Mouse (Mus musculus): ENCODE results near the gene Ext2. TPM values are rescaled to one million over a fixed set of nuclear protein-coding genes. Genes with fewer than 3 reads are reported as not detected.
A peak's percentile ranks its signal among the peaks of the same experiment; 100 is the strongest.

Gene Ext2
- total RNA-seq, 2 experiments from 2014 or later: 50.9 to 52.8 TPM

DNA sequence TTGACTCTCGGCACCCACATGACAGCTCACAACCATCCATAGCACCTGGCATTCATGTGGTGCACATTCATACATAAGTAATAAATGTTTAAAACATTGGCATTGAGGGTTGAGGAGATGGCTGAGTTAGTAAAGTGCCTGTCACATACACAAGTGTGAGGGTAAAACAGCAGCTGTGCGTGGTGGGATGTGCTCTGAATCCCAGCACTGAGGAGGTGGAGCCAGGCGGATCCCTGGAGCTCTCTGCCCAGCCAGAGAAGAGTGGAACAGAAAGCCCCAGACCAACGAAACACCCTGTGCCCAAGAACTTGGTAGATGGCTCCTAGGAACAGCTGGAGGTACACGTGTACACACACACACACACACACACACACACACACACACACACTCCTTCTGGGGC, 156.9 kb downstream of the Ext2 start:
- no peak overlapping the region for H3K4me3 ChIP-seq
- no peak for TF ChIP-seq CTCF (conservative IDR thresholded peaks at IDR 0.05)
- no peak for DNase-seq (ENCODE audit: low spot score in 2 of 2)
- no peak overlapping the region for H3K27ac ChIP-seq

DNA sequence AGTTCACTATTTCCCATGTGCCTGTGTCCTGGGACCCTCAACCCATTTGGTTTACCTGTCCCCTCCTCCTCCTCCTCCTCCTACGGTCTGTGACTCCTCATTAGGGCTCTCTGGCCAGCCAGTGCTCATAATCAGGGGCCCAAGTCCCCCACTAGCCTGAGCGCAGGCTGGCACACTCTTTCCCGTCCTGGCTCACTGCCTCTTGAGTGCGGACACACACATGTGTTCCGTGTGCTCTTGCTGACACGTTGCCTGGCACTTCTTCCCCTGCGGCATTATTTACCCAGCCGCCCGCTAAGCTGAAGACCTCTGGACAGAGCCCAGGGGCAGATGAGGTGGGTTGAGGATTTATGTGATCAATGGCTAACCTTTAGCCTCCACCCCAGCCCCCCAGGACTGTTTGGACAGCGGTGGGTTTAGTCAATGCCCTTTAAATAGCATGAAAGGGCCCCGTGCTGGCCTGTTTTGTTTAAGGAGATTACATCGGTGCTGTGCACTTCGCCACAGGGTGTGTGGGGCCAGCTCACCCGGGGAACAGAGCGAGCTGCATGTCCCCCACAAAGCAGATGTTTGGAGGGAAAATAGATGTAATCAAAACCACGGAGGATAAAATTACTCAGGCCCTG, 160.0 kb downstream of the Ext2 start:
- no peak for TF ChIP-seq CTCF (conservative IDR thresholded peaks at IDR 0.05)
- DNase-seq (ENCODE audit: low spot score in 2 of 2): no peak
- no peak overlapping the region for H3K27ac ChIP-seq
- H3K4me3 ChIP-seq: no peak overlapping the region

DNA sequence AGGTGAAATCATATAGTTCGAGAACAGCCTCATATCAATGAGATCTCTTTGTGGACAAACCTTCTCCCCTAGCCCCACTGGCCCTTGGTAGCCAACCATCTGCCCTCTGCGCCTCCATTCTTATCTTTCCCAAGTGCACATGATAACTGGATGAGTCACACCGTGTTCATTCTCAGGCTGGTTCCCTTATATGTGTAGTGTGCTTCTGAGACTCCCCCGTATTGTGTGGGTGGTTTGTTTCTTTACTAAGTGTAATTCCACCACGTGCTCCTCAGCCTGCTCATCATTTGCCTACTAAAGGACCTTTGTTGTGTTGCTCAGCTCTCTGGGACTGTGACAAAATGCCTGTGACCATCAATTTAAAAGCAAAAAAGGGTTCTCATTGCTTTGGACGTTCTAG, 161.3 kb downstream of the Ext2 start:
- no peak for TF ChIP-seq CTCF (conservative IDR thresholded peaks at IDR 0.05)
- no peak for DNase-seq (ENCODE audit: low spot score in 2 of 2)
- H3K4me3 ChIP-seq: no peak overlapping the region
- no peak overlapping the region for H3K27ac ChIP-seq

DNA sequence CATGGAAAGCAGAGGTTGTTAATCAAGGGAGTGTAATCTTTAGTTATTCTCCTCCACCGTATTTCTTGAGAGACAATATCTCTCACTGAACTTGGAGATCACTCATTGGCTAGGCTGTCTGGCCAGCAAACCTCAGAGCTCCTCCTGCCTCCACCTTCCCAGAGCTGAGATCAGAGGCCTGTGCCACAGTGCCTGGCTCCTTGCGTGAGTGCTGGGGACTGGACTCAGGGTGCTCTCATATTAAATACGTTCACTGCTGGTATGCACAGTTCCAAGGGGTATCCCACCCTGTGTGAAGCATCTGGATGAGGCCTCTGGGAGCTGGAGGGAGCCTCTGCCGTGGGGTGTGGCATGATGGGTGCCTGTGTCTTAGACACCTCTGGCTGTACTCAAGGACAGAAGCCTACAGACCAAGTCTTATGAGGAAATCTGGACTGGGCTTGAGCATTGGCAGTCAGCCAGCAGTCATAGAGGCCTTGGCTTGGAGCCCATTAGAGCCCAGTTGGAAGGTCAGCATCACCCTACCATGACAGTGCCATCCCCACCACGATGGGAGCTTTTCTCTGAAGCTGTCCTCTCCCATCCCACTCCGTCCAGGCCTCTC, 162.6 kb downstream of the Ext2 start:
- Histone ChIP-seq H3K4me3 (no peak overlapping the region), H3K27ac (no peak overlapping the region)
- no peak for TF ChIP-seq CTCF (conservative IDR thresholded peaks at IDR 0.05)
- DNase-seq (ENCODE audit: low spot score in 2 of 2): no peak

DNA sequence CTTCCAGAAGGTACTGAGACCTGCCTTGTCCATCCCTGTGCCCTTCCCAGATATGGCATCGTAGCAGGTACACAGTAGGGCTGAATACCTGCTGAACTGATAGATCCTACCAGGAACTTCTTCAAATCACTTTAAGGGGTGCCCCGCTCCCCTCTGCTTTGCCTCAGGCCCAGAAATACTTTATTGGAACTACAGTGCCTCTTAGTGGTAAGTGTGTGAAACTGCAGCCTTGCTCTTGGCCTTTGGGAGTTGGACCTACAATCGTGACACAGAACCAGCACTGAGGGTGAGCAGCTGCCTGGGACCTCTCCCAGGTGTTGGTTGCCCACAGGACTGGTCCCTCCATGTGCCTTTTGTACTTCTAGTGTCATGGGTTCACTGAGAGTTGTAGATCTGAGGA, 163.4 kb downstream of the Ext2 start:
- TF ChIP-seq CTCF (conservative IDR thresholded peaks at IDR 0.05): peak; percentile 99
- no peak overlapping the region for H3K27ac ChIP-seq

DNA sequence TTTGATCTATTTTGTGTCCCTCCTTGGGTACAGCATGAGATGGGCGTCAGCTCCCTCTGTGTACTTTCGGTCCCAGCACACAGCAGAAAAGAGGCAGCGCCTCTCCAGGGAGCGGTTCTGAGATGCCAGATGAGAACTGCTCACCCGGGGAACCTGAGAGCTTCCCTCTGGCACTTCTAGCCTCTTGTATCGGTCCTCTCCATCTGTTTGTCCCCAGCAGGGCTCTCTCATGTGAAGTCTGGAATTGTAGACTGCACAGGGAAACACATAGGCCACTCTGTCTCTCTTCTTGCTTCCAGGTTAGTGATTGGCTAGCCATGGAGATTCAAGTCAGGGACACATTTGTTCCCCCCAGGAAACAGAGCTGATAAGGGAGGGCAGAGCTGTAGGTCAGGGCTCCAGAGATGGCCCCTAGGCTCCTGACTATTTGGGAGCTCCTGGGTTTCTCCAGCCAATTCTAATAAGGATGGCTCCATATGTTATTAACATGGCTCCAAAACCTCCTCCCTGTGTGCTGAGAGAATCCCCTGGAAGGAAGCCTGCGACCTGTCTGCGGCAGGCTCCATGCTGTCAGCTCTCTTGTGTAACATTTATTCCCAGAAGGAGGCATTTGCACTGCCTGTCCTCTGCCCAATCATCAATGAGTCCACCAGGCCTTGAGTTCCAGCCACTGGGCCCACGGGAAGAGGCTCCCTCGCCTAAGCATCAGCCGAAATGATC, 167.9 kb downstream of the Ext2 start:
- Histone ChIP-seq H3K27ac (no peak overlapping the region), H3K4me3 (no peak overlapping the region)
- no peak for TF ChIP-seq CTCF (conservative IDR thresholded peaks at IDR 0.05)
- no peak for DNase-seq (ENCODE audit: low spot score in 2 of 2)

More for the DNA sequence above, 163.4 kb downstream of the Ext2 start:
- DNase-seq (ENCODE audit: low spot score in 2 of 2): peak; percentile 33 to 54
- no peak overlapping the region for H3K4me3 ChIP-seq

DNA sequence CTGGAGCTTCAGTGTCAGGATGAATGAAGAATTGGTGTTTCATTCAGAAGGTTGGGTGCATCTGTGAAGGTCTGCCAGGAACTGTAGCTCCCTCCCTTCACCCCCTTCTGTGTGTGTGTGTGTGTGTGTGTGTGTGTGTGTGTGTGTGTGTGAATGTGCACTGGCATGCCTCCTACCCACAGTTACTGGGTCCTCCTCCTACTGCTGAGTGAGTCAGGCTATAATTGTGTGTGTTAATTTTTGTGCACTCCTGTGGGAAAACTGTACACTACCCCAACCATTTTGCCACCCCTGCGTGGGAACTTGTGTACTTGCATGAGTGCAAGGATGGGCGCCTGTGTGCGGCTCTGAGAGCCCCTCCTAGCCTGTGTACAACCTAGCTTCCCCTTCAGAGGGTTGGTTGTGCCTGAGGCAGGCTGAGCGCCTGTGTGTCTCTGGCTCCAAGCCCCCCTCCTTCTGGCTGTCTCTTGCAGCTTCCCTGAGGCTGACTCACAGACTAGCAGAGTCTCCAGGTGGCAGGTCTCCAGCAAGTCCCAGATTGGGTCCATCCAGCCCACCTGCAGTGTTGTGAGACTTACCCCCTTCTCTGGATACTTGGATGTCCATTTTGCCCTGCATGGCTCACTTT, 173.0 kb downstream of the Ext2 start:
- no peak overlapping the region for H3K27ac ChIP-seq
- TF ChIP-seq CTCF (conservative IDR thresholded peaks at IDR 0.05): no peak
- no peak for DNase-seq (ENCODE audit: low spot score in 2 of 2)
- H3K4me3 ChIP-seq: no peak overlapping the region

DNA sequence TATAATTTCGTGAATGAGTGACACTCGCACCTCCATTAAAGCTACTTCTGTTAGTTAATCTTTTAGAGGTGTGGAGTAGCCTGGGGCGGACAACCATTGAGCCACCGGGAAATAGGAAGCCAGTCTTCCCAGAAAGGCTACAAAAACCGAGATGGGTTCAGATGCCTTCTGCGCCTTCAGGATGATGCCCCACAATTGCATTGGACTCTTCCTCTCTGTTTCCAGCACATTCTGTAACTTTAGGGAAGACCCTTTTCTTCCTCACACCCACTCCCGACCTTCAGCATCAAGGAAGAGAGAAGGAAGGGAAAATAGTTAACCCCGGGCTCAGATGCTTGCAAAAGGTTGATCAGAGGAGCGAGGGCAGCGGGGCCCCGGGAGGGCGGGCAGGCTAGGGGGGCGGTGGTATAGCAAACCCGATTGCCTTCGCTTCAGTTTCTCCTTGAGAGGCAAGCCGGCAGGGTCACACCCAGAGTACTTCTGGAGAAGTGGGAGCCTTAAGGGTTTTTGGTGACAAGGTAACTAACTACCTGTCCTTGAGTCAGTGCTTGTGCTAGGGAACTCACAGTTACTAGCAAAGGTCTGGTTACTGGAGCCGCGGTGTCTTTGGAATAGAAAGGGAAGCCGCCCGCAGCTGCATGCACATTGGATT, 174.3 kb downstream of the Ext2 start:
- no peak for TF ChIP-seq CTCF (conservative IDR thresholded peaks at IDR 0.05)
- Histone ChIP-seq H3K4me3 (no peak overlapping the region), H3K27ac (no peak overlapping the region)
- DNase-seq (ENCODE audit: low spot score in 2 of 2): no peak

DNA sequence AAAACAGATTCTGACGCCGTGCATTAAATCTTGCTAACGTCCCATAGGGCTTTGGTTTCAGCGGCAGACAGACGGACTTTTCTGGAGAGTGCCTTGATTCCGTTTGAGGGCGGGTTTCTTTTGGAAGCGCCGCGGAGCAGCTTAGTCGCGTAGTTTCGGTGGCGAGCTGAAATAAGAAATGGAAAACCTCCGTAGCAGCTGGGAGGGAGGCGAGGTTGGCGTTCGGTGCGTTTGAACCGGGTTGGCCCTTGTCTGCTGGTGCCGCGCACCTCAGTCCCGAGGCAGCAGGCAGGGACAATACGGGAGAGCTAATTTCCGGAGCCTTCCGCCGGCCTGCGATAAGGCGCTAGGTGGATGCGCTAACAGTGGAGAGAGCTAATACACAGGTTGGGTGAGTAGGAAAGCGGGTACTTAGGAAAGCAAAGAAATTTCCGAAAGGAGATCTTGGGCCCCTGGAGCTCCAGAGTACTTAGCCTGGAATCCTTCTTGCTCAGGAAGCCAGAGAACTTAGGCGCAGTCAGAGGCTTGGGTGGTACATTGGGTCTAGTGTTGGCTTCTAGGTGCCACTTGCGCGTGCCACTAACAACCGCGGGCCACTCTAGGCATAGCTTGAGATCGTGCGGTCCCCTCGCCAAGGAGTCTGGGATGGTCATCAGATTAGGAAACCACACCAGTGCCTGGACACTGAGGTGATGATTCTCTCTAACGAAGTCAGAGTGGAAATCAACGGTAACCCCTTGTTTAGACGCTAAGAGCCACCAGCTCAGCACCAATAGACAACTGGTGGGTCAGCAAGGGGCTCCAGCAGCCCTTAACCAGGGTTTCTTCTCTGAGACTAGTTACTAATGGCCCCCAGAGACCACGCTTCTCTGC, 175.1 kb downstream of the Ext2 start:
- H3K4me3 ChIP-seq: peak overlapping the region; percentile 9; the same call in 1 of the 2 replicates
- DNase-seq (ENCODE audit: low spot score in 2 of 2): no peak
- H3K27ac ChIP-seq: no peak overlapping the region
- TF ChIP-seq CTCF (conservative IDR thresholded peaks at IDR 0.05): no peak

DNA sequence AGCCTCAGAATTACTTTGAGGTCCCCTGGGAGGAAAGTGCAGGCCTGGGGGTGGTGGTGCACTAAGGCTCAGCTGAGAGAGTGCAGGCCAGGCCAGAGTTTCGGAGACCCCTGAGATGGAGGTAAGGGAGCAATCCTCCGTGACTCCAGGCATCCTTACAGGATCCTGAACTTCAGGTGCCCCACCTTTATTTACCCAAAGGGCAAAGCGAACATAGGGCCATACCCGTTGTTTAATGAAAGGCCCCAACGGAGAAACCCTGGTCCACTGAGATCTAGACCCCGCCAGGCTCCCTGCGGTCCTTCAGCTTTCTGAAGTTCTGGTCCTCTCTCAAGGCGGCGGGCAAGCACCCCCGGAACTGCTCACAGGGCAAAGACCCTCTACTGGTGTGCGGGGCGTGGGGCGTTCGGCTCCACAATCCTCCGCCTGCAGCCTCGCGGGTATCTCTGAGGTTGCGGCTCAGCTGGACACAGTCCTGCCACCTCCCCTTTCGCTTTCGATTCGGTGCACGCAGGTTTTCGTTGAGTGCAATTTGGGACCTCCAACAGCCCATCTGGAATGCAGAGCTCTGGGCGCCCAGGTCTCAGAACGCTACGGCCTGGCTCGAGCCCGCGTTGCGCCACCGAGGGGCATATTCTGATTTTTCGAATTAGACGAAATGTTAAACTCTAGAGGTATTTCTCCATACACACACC, 176.6 kb downstream of the Ext2 start:
- no peak overlapping the region; the same call in 1 of the 2 replicates for H3K4me3 ChIP-seq
- DNase-seq (ENCODE audit: low spot score in 2 of 2): no peak
- no peak overlapping the region for H3K27ac ChIP-seq
- TF ChIP-seq CTCF (conservative IDR thresholded peaks at IDR 0.05): no peak

DNA sequence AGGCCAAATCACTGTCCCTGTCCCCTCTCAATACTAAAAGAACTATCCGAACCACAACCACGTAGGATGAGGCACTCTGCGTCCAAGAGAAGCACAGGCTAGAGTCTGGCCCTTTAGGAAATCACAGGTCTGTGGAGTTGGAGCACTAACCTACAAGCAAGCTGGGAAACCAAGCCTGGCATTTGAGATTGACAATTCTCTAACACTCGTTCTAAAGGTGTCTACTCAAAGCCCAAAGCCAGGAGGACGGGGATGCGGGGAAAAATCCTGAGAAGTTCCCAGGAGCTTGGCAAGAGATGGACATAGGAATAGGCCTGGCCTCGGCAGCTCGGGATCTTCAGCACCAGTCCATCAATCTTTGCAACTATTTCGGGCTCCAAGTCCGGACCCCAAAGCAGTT, 177.2 kb downstream of the Ext2 start:
- no peak overlapping the region for H3K4me3 ChIP-seq
- no peak overlapping the region for H3K27ac ChIP-seq
- no peak for TF ChIP-seq CTCF (conservative IDR thresholded peaks at IDR 0.05)
- DNase-seq (ENCODE audit: low spot score in 2 of 2): no peak

Data from layer of hippocampus, adult 2 months (tissue).